Mouse (Mus musculus) limb, embryonic 13.5 days (tissue): ENCODE results near the gene Pcbp3. TPM values are rescaled to one million over a fixed set of nuclear protein-coding genes. Genes with fewer than 3 reads are reported as not detected.

Experiments used
- ATAC-seq: fragments of 200-750 bp; cut with Nextera tagmentation; 2 replicates; pipeline ENCODE4 v1.8.0; 2017; ENCODE audit warnings: low read depth, moderate number of reproducible peaks, moderate TSS enrichment; ENCODE audit not compliant: low FRiP score
- H3K27ac ChIP-seq: fragments of 300-500 bp; sonication (generic); 2 replicates; pipeline ENCODE4 v1.5.1; 2015; ENCODE audit warnings: inconsistent platforms, mild to moderate bottlenecking, moderate library complexity
- H3K27me3 ChIP-seq: fragments of 300-500 bp; sonication (generic); 2 replicates; pipeline ENCODE4 v1.6.1; 2015; ENCODE audit warnings: mild to moderate bottlenecking, inconsistent platforms
- H3K36me3 ChIP-seq: fragments of 300-500 bp; sonication (generic); 2 replicates; pipeline ENCODE4 v1.6.1; 2015; ENCODE audit warnings: inconsistent platforms, mild to moderate bottlenecking, moderate library complexity
- H3K4me1 ChIP-seq: fragments of 300-500 bp; sonication (generic); 2 replicates; pipeline ENCODE4 v1.6.1; 2015; ENCODE audit warnings: inconsistent platforms
- H3K4me2 ChIP-seq: fragments of 300-500 bp; sonication (generic); replicated peaks from 2 replicates; pipeline ENCODE4 v1.6.1; 2015; ENCODE audit warnings: inconsistent platforms, mild to moderate bottlenecking, moderate library complexity
- H3K4me3 ChIP-seq: fragments of 300-500 bp; sonication (generic); 2 replicates; pipeline ENCODE4 v1.5.1; 2015; ENCODE audit warnings: moderate library complexity, mild to moderate bottlenecking, inconsistent platforms
- H3K9ac ChIP-seq: fragments of 300-500 bp; sonication (generic); 2 replicates; pipeline ENCODE4 v1.6.1; 2015; ENCODE audit warnings: mild to moderate bottlenecking, inconsistent platforms
- H3K9me3 ChIP-seq: fragments of 300-500 bp; sonication (generic); 2 replicates; pipeline ENCODE4 v1.6.1; 2016; ENCODE audit warnings: inconsistent platforms
- WGBS: fragments of 180-500 bp; shearing (Covaris S2); methylation state at CpG from one replicate; pipeline ENCODE4 v1.1.7; 2015; 5-methylcytosine and 5-hydroxymethylcytosine counted together
- polyA plus RNA-seq: library from polyadenylated mRNA; unstranded; fragments of >200 nt; fragmentation: Nextera tagmentation; extraction: Ambion mirVana; gene quantifications from 2 replicates; pipeline ENCODE4 v1.2.1, GENCODE M21; 2015

Pcbp3 gene
- polyA plus RNA-seq, 1 experiment from 2014 or later, result 31.2 TPM

GRCm38 (mm10) chr10:76918086-76918485 lies 43.6 kb downstream of the Pcbp3 start:
- no peak overlapping the region for H3K4me2 ChIP-seq
- H3K27me3 ChIP-seq, result no peaks in the 10 kb centered on the region
- H3K9me3 ChIP-seq, result peaks cover 4% of the 10 kb centered on the region; the same call in 1 of the 2 replicates
- no peak overlapping the region for H3K4me3 ChIP-seq
- H3K27ac ChIP-seq, result no peak overlapping the region
- peaks cover 3% of the 10 kb centered on the region for H3K36me3 ChIP-seq
- no peak for ATAC-seq
- H3K9ac ChIP-seq, result no peak overlapping the region
- H3K4me1 ChIP-seq, result no peaks in the 10 kb centered on the region
- WGBS, result 90% methylated on average over 3 of the region's 3 CpGs

DNA sequence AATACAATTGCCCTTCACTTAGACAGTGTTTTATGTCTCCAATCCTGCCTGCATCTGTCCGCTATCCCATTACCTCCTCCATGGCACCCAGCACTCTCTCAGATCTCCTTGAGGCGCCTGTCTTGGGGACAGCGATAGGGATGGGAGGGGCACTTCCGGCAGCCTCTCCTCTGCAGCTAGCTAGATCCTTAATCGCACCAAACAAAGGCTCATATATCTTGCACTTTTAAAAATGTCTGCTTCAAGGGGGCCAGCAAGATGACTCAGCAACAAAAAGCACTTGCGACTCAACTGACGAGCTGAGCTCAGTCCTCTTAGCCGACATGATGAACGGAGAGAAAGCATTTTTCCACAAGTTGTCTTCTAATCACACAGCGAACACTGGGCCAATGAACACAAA lies 55.3 kb downstream of the Pcbp3 start:
- Histone ChIP-seq H3K27ac (no peak overlapping the region), H3K4me1 (peaks cover 27% of the 10 kb centered on the region), H3K27me3 (no peaks in the 10 kb centered on the region), H3K9ac (no peak overlapping the region), H3K4me3 (no peak overlapping the region), H3K9me3 (no peaks in the 10 kb centered on the region), H3K4me2 (peak overlapping the region; percentile 2; the same call in 1 of the 2 replicates), H3K36me3 (no peaks in the 10 kb centered on the region)
- 60% methylated on average over 10 of the region's 10 CpGs for WGBS
- no peak for ATAC-seq

- peak overlapping the region; percentile 2; the same call in 1 of the 2 replicates for H3K4me2 ChIP-seq
- WGBS, result 60% methylated on average over 14 of the region's 14 CpGs
- H3K27ac ChIP-seq, result no peak overlapping the region
- no peaks in the 10 kb centered on the region for H3K27me3 ChIP-seq
- H3K36me3 ChIP-seq, result no peaks in the 10 kb centered on the region
- H3K9me3 ChIP-seq, result no peaks in the 10 kb centered on the region
- no peak overlapping the region for H3K4me3 ChIP-seq
- no peak overlapping the region for H3K9ac ChIP-seq
- peaks cover 27% of the 10 kb centered on the region for H3K4me1 ChIP-seq
- 0 out of 2 replicates have a peak, but pooled peaks have one; percentile 24 for ATAC-seq
Measured at GRCm38 (mm10) chr10:76905935-76906341, 55.7 kb downstream of the Pcbp3 start.

GRCm38 (mm10) chr10:76903694-76904093 lies 58.0 kb downstream of the Pcbp3 start:
- H3K27me3 ChIP-seq, result no peaks in the 10 kb centered on the region
- no peak overlapping the region for H3K9ac ChIP-seq
- H3K4me3 ChIP-seq, result no peak overlapping the region
- no peak overlapping the region for H3K4me2 ChIP-seq
- H3K4me1 ChIP-seq, result peaks cover 27% of the 10 kb centered on the region
- no peaks in the 10 kb centered on the region for H3K36me3 ChIP-seq
- WGBS, result 51% methylated on average over 3 of the region's 3 CpGs
- H3K9me3 ChIP-seq, result no peaks in the 10 kb centered on the region
- no peak overlapping the region for H3K27ac ChIP-seq
- ATAC-seq, result no peak

DNA sequence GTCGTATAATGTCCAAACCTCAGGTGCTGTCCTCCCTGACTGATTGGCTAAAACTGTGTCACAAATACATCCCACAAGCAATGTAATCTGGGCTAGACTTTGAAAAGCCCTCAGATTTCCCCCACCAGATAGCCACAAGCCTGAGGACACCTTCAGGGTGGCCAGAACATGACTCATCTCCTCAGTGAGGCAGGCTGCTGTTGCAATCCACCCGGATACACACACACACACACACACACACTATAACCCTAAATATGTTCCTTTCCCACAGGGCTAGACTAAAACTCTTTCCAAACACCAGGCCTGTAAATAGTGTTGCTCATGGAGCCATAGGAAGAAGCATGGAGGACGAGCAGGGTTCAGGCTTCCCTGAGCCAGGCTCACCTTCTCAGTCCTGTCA lies 58.6 kb downstream of the Pcbp3 start:
- no peaks in the 10 kb centered on the region for H3K27me3 ChIP-seq
- H3K9me3 ChIP-seq, result no peaks in the 10 kb centered on the region
- H3K36me3 ChIP-seq, result no peaks in the 10 kb centered on the region
- no peak overlapping the region for H3K4me3 ChIP-seq
- H3K4me2 ChIP-seq, result no peak overlapping the region
- WGBS, result 67% methylated on average over 3 of the region's 3 CpGs
- ATAC-seq, result no peak
- no peak overlapping the region for H3K9ac ChIP-seq
- H3K4me1 ChIP-seq, result peaks cover 27% of the 10 kb centered on the region
- H3K27ac ChIP-seq, result no peak overlapping the region

DNA sequence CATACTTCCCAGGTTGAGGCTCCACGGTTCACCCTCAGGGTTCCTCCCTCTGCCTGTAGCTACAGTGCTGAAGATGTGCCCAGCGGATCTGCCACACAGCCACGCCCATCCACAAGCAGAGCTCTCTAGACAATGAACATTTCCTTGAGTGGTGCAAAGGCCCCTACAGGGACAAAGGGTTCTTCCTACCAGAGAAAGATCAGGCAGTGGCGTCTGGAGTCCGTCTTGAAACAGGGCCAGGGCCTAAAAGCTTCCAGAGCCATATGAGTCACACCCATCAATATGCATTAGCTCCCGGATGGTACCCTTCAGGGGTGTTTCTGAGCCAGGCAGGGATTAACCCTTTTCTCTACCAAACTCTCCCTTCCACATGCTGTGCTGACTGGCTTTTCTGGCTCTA lies 59.1 kb downstream of the Pcbp3 start:
- WGBS, result 29% methylated on average over 6 of the region's 6 CpGs
- Histone ChIP-seq H3K4me2 (no peak overlapping the region), H3K9ac (no peak overlapping the region), H3K27ac (peak overlapping the region; percentile 11; the same call in 1 of the 2 replicates), H3K9me3 (no peaks in the 10 kb centered on the region), H3K4me3 (no peak overlapping the region), H3K4me1 (peaks cover 27% of the 10 kb centered on the region), H3K36me3 (no peaks in the 10 kb centered on the region), H3K27me3 (no peaks in the 10 kb centered on the region)
- ATAC-seq, result no peak

- no peak for ATAC-seq
- Histone ChIP-seq H3K36me3 (0 out of 2 replicates have a peak, but pooled peaks cover 4% of the 10 kb centered on the region), H3K9me3 (peaks cover 11% of the 10 kb centered on the region), H3K4me3 (no peak overlapping the region), H3K9ac (no peak overlapping the region), H3K4me2 (no peak overlapping the region), H3K27ac (no peak overlapping the region), H3K27me3 (no peaks in the 10 kb centered on the region), H3K4me1 (peaks cover 11% of the 10 kb centered on the region)
- 91% methylated on average over 4 of the region's 4 CpGs for WGBS
Measured at GRCm38 (mm10) chr10:76898428-76898827, 63.3 kb downstream of the Pcbp3 start.

DNA sequence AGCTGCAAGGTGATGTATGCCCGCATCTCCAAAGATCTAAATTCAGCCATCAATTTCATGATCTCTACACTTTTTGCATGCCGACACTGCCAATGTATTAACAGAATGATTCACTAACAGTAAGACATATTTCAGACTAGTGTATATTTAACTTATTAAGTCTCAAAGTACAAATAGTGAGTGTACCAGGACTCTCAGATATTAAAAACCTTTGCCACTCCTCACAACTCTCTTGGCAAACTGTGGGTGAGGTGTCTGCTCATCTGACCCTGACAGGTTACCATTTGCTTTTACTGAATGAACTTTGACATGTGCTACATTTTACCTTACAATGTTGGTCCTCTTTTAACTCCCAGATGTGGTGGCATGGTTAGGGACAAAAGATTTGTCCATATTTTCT lies 70.2 kb downstream of the Pcbp3 start:
- ATAC-seq, result no peak
- H3K9me3 ChIP-seq, result peaks cover 7% of the 10 kb centered on the region
- 94% methylated on average over 2 of the region's 2 CpGs for WGBS
- no peak overlapping the region for H3K27ac ChIP-seq
- H3K36me3 ChIP-seq, result no peaks in the 10 kb centered on the region
- H3K4me1 ChIP-seq, result no peaks in the 10 kb centered on the region
- no peak overlapping the region for H3K4me3 ChIP-seq
- H3K4me2 ChIP-seq, result no peak overlapping the region
- H3K9ac ChIP-seq, result no peak overlapping the region
- no peaks in the 10 kb centered on the region for H3K27me3 ChIP-seq

DNA sequence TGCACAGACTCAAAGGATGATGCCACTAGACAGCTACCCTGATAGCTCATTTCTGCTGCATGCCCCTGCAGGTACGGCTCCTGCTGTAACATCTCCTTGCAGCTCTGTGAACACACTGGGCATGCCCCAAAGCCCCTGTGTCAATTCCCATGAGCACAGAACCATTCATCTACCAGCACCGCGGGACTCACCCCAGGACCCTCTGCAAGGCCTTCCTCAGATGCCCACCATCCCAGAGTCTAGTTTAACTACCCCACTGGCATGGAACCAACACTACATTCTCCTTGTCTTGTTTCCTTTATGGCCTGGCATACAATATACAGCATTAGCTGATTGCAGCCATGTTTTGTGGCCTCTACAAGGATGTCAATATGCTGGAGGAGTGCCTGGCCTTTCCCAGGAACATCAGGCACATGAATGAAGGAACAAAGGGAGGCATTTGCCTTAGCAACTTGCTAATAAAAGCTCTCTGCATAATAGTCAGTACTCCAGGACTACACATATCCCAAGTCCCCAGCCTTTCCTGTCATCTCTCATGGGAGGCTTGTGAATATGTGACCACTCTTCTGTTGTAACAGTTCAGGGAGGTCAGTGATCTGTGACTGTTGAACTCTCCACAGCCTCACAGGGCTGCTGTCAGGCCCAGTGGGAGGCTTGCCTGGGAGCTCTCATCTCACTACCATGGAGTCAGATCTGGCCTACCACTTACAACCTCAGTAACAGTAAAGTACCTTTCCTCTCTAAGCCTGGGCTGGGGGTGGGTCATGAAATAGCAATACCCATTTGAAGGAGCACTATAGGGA lies 78.0 kb downstream of the Pcbp3 start:
- no peaks in the 10 kb centered on the region for H3K27me3 ChIP-seq
- no peak overlapping the region for H3K4me3 ChIP-seq
- no peak overlapping the region for H3K27ac ChIP-seq
- WGBS, result 88% methylated on average over 3 of the region's 3 CpGs
- H3K4me1 ChIP-seq, result peaks cover 7% of the 10 kb centered on the region; the same call in 1 of the 2 replicates
- H3K9ac ChIP-seq, result no peak overlapping the region
- H3K4me2 ChIP-seq, result no peak overlapping the region
- no peaks in the 10 kb centered on the region for H3K9me3 ChIP-seq
- no peaks in the 10 kb centered on the region for H3K36me3 ChIP-seq
- ATAC-seq, result no peak

DNA sequence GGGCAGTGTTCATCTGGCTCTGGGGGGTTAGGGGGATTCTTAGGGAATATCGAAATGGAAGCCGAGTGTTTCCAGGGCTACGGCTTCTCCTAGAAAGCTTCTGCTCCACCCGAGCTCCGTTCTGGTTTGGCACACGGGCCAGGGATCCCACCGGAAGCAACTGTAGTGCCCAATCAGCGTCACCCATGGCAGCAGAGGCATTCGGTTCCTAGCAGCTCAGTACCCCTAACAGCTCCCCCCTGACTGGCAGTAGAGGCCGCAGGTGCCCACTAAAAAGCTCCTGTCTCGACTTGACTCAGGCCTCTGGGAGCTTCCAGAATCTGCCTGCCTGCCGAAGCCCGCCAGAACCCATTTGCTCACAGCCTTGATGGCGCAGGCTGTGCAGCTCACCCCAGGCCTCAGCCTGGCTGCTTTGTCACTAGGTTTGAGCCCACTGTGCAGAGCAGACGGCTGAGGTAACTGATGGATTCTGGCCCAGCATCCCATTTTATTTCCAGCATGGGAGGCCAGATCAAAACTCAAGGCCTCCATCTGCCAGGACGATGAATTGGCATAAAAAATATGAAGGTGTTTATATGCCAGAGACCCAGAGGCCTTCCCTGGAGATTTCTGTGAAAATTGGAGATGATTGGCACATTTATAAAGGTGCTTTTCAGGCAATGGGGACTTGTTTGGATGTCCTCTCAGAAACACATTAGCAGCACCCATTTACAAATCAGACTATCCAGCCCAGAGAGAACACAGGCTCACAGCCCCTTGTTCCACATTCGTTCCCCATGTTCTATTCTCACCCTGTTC lies 78.8 kb downstream of the Pcbp3 start:
- Histone ChIP-seq H3K36me3 (no peaks in the 10 kb centered on the region), H3K4me3 (no peak overlapping the region), H3K9ac (no peak overlapping the region), H3K27ac (no peak overlapping the region), H3K27me3 (no peaks in the 10 kb centered on the region), H3K4me1 (peaks cover 7% of the 10 kb centered on the region; the same call in 1 of the 2 replicates), H3K4me2 (no peak overlapping the region), H3K9me3 (no peaks in the 10 kb centered on the region)
- WGBS, result 70% methylated on average over 17 of the region's 17 CpGs
- no peak for ATAC-seq

- Histone ChIP-seq H3K27ac (no peak overlapping the region), H3K4me2 (no peak overlapping the region), H3K36me3 (no peaks in the 10 kb centered on the region), H3K27me3 (no peaks in the 10 kb centered on the region), H3K9ac (no peak overlapping the region), H3K9me3 (no peaks in the 10 kb centered on the region), H3K4me3 (no peak overlapping the region), H3K4me1 (peaks cover 7% of the 10 kb centered on the region; the same call in 1 of the 2 replicates)
- WGBS, result 67% methylated on average over 5 of the region's 5 CpGs
- ATAC-seq, result no peak
Measured at GRCm38 (mm10) chr10:76881900-76882299, 79.8 kb downstream of the Pcbp3 start.

GRCm38 (mm10) chr10:76875310-76875709 lies 86.4 kb downstream of the Pcbp3 start:
- WGBS, result 75% methylated on average over 6 of the region's 6 CpGs
- no peaks in the 10 kb centered on the region for H3K4me1 ChIP-seq
- no peaks in the 10 kb centered on the region for H3K36me3 ChIP-seq
- H3K27ac ChIP-seq, result no peak overlapping the region
- H3K27me3 ChIP-seq, result no peaks in the 10 kb centered on the region
- H3K9me3 ChIP-seq, result no peaks in the 10 kb centered on the region
- H3K9ac ChIP-seq, result no peak overlapping the region
- no peak overlapping the region for H3K4me3 ChIP-seq
- H3K4me2 ChIP-seq, result no peak overlapping the region
- ATAC-seq, result no peak
